Mouse (Mus musculus) limb, embryonic 14.5 days (tissue): ENCODE data around the gene Zfp459. TPM values are rescaled to one million over a fixed set of nuclear protein-coding genes. Genes with fewer than 3 reads are reported as not detected.
A peak's percentile ranks its signal among the peaks of the same experiment; 100 is the strongest.
"Not testable (repeated sequence)": the region's sequence is repeated elsewhere in the genome, so short reads cannot be mapped to it uniquely, and the experiment has no call there.

ENCODE experiments used
- ATAC-seq: fragments of 200-750 bp; cut with Nextera tagmentation; 2 replicates; pipeline ENCODE4 v1.8.0; 2017; ENCODE audit warnings: low read depth, moderate number of reproducible peaks, moderate TSS enrichment; ENCODE audit not compliant: low FRiP score
- DNase-seq: peaks from one replicate; pipeline ENCODE4 v3.0.0-alpha.2; 2015; ENCODE audit warnings: low spot score
- H3K27ac ChIP-seq: fragments of 300-500 bp; sonication (generic); replicated peaks from 2 replicates; pipeline ENCODE4 v1.5.1; 2014; ENCODE audit warnings: low read depth, mild to moderate bottlenecking, low read length, moderate library complexity, mixed read lengths
- H3K27me3 ChIP-seq: fragments of 300-500 bp; sonication (generic); 2 replicates; pipeline ENCODE4 v1.6.1; 2014; ENCODE audit warnings: low read length, mixed read lengths; ENCODE audit not compliant: control insufficient read depth, insufficient read depth
- H3K36me3 ChIP-seq: fragments of 300-500 bp; sonication (generic); 2 replicates; pipeline ENCODE4 v1.6.1; 2014; ENCODE audit warnings: mild to moderate bottlenecking, low read length, moderate library complexity, mixed read lengths; ENCODE audit not compliant: control insufficient read depth, insufficient read depth
- H3K4me1 ChIP-seq: fragments of 300-500 bp; sonication (generic); 2 replicates; pipeline ENCODE4 v1.6.1; 2014; ENCODE audit warnings: antibody characterized with exemption, low read length, mixed read lengths; ENCODE audit not compliant: control insufficient read depth, insufficient read depth
- H3K4me2 ChIP-seq: fragments of 300-500 bp; sonication (generic); replicated peaks from 2 replicates; pipeline ENCODE4 v1.6.1; 2014; ENCODE audit warnings: low read depth, mild to moderate bottlenecking, low read length, moderate library complexity; ENCODE audit not compliant: severe bottlenecking
- H3K4me3 ChIP-seq: fragments of 300-500 bp; sonication (generic); replicated peaks from 2 replicates; pipeline ENCODE4 v1.5.1; 2014; ENCODE audit warnings: low read length
- H3K9ac ChIP-seq: fragments of 300-500 bp; sonication (generic); 2 replicates; pipeline ENCODE4 v1.6.1; 2014; ENCODE audit warnings: mild to moderate bottlenecking, low read depth, low read length, moderate library complexity; ENCODE audit not compliant: severe bottlenecking
- H3K9me3 ChIP-seq: fragments of 300-500 bp; sonication (generic); 2 replicates; pipeline ENCODE4 v1.6.1; 2016; ENCODE audit warnings: low read length; ENCODE audit not compliant: control insufficient read depth
- POLR2A ChIP-seq: fragments of 200-500 bp; IDR thresholded peaks from 2 replicates; pipeline ENCODE4 v1.8.0; 2012; ENCODE audit warnings: inconsistent platforms, mild to moderate bottlenecking, moderate library complexity, borderline replicate concordance; ENCODE audit not compliant: insufficient read depth, insufficient read length; ENCODE audit errors: extremely low read depth
- WGBS: fragments of 180-500 bp; shearing (Covaris S2); extraction: QIAGEN DNeasy Blood & Tissue Kit; methylation state at CpG from one replicate; pipeline ENCODE4 v1.1.7; 2014; 5-methylcytosine and 5-hydroxymethylcytosine counted together
- polyA plus RNA-seq, 2 experiments: library from polyadenylated mRNA; depleted of rRNA in 1 of 2; stranded (reverse) in 1 of 2; unstranded in 1 of 2; fragments of >200 nt; fragmentation: Nextera tagmentation in 1 of 2; extraction: Ambion mirVana in 1 of 2; gene quantifications; 2 replicates each; pipeline versions ENCODE4 v1.2.1 to v1.2.3; 2012 to 2014

Gene Zfp459
- polyA plus RNA-seq (2012; rRNA removed) (0.53 and 0.72 TPM in 2 replicates), polyA plus RNA-seq (2014; fragmentation: Nextera tagmentation; extraction: Ambion mirVana) (1.2 and 1.3 TPM in 2 replicates)

DNA sequence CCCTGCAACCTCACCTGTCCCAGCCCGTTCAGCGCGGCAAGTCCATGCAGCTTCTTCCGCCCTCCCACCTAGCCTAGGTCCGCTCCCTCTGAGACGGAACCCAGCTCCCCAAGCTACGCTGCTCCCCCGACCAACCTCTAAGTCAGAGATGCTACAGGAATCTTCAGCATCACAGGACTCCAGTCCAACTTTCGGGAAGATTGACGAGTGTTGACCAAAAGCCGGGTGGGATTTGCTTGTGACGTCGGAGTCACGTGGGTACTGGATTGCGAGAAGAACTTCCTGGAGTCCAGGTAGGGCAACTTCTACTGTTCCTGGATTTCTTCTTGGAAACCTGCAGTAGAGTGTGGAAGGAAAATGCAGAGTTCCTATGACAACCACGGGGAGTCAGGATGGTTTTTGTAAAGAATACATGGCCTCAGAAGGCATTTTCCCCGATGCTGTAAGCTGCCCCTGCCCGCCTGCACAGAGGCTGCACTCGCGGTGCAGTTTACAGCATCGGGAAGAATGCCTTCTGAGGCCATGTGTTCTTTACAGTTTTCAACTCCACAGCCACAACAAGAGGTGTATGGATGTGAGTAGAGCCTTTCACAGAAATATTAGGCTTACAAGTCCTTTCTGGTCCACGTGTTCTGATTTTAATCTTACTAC, at the start of gene Zfp459:
Zfp459 (minus strand) TSS at position 212 of the 651 bp plus-strand sequence.
- peak within 1 kb of the TSS; percentile 53 for H3K4me3 ChIP-seq
- peak within 1 kb of the TSS; percentile 64 for H3K4me2 ChIP-seq
- no peaks in the 10 kb centered on the region for H3K27me3 ChIP-seq
- peak; percentile 29 for DNase-seq
- H3K9me3 ChIP-seq: no peaks in the 10 kb centered on the region
- no peak for TF ChIP-seq POLR2A
- H3K9ac ChIP-seq: peak within 1 kb of the TSS; percentile 58
- H3K4me1 ChIP-seq: 0 out of 2 replicates have a peak, but pooled peaks cover 4% of the 10 kb centered on the region
- WGBS: 2% methylated on average over 22 of the region's 22 CpGs
- H3K36me3 ChIP-seq: no peaks in the 10 kb centered on the region
- ATAC-seq: peak; percentile 81
- no peak within 1 kb of the TSS for H3K27ac ChIP-seq

DNA sequence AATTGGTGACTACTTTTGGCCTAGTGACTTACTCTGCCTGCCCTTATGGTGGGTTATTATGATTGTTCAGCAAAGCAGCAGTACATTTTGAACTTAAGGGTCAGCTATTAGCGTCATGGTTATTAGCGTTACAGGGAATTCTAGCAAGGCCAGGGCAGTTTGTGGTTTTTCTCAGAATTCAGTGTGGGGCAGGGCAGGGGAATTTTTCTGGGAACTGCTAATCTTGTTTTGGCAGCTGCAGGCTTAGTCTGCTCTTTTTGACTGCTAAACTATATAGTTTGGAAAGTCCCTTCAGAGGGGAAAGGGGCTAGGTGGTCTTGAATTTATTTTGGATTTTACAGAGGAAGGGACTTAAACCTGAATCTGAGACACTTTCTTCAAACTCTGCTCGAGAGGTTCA, 48.1 kb upstream of the Zfp459 start:
- Histone ChIP-seq H3K36me3 (peaks cover 21% of the 10 kb centered on the region), H3K9me3 (no peaks in the 10 kb centered on the region), H3K27me3 (no peaks in the 10 kb centered on the region), H3K4me1 (no peaks in the 10 kb centered on the region), H3K27ac (no peak overlapping the region), H3K4me2 (no peak overlapping the region), H3K9ac (no peak overlapping the region), H3K4me3 (no peak overlapping the region)
- DNase-seq (no peak), ATAC-seq (no peak)
- WGBS: 94% methylated on average over 3 of the region's 3 CpGs
- no peak for TF ChIP-seq POLR2A

GRCm38 (mm10) chr13:67463506-67464185, 42.4 kb upstream of the Zfp459 start:
- not testable (repeated sequence) for ATAC-seq, H3K27ac ChIP-seq, H3K9me3 ChIP-seq, H3K9ac ChIP-seq, H3K27me3 ChIP-seq, H3K36me3 ChIP-seq, H3K4me1 ChIP-seq, H3K4me3 ChIP-seq, H3K4me2 ChIP-seq, DNase-seq
- 87% methylated on average over 2 of the region's 5 CpGs for WGBS

- H3K4me3 ChIP-seq: peak overlapping the region; percentile 55
- DNase-seq (no peak), ATAC-seq (peak; percentile 29; the same call in 1 of the 2 replicates)
- H3K4me1 ChIP-seq: peaks cover 2% of the 10 kb centered on the region; the same call in 1 of the 2 replicates
- H3K4me2 ChIP-seq: peak overlapping the region; percentile 64
- H3K9me3 ChIP-seq: no peaks in the 10 kb centered on the region
- H3K36me3 ChIP-seq: peaks cover 9% of the 10 kb centered on the region; the same call in 1 of the 2 replicates
- TF ChIP-seq POLR2A: no peak
- H3K27me3 ChIP-seq: no peaks in the 10 kb centered on the region
- peak overlapping the region; percentile 61 for H3K9ac ChIP-seq
- 5% methylated on average over 3 of the region's 3 CpGs for WGBS
- H3K27ac ChIP-seq: peak overlapping the region; percentile 76
Observed at GRCm38 (mm10) chr13:67452021-67452309, 30.7 kb upstream of the Zfp459 start.

DNA sequence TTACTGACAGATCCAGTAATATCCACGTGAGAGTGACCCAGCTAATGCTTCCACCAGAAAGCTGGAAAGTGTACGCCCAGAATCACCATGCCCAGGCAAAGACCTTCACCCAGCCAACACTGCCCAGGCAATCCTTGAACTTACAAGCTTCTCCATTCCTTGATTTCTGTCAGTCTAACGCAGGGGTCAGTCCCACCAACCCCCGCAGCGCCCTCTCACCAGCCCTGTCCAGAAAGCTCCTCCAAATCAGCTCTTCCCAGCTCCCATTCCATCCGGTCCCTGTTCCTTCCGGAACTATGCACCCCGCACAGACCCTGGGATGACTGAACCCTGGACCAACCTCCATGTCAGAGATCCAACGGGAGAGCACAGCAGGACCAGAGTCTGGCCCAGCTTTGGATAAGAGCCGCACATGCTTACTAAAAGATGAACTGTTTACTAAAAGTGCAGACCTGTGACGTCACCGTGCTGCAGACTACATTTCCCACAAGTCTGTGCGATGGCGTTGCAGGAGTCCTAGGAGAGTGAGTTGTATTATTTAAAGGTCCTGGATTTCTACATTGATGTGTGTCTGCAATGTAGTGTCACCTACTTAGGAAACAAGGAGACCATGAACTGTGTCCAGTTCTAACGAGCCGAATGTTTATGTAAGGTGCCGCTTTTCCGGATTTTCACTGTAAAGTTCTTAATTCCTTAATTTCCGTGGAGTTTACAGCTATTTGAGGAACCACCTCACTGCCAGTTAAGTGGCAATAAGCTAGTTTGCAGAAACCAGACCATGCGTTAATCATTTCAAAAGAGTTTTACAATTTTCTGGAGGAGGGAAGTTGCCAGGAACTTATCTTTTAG, 30.2 kb upstream of the Zfp459 start, which contains the start of gene Zfp874a:
Zfp874a (minus strand) TSS at position 453 of the 849 bp plus-strand sequence.
- peak within 1 kb of the TSS; percentile 76 for H3K27ac ChIP-seq
- peak within 1 kb of the TSS; percentile 55 for H3K4me3 ChIP-seq
- DNase-seq: peak; percentile 89
- peak within 1 kb of the TSS; percentile 61 for H3K9ac ChIP-seq
- H3K27me3 ChIP-seq: no peaks in the 10 kb centered on the region
- H3K9me3 ChIP-seq: no peaks in the 10 kb centered on the region
- TF ChIP-seq POLR2A: 0 out of 2 replicates have a peak, but pooled peaks have one; percentile 18
- peak; percentile 96 for ATAC-seq
- peak within 1 kb of the TSS; percentile 64 for H3K4me2 ChIP-seq
- peaks cover 14% of the 10 kb centered on the region for H3K36me3 ChIP-seq
- peaks cover 2% of the 10 kb centered on the region; the same call in 1 of the 2 replicates for H3K4me1 ChIP-seq
- under 1% methylated on average over 20 of the region's 20 CpGs for WGBS

GRCm38 (mm10) chr13:67437095-67437494, 15.9 kb upstream of the Zfp459 start:
- H3K9ac ChIP-seq, ATAC-seq, H3K27ac ChIP-seq, H3K9me3 ChIP-seq, H3K4me2 ChIP-seq, H3K4me1 ChIP-seq, H3K36me3 ChIP-seq, DNase-seq, H3K4me3 ChIP-seq, H3K27me3 ChIP-seq: not testable (repeated sequence)
- no CpG with 5 or more reads among the region's 3 CpGs for WGBS
